Mouse (Mus musculus) mouse trophoblast stem cell (cell line): ENCODE data around the gene Ccdc62.

Source experiments
- in situ Hi-C, 2 experiments: fragments of 300-500 bp; cut with MseI, MboI; formaldehyde crosslinking; loops; 2 replicates in 1 of 2; 3 replicates in 1 of 2; pipeline ENCODE4 v1.15.1; 2025

Ccdc62 gene

GRCm38 (mm10) chr5:123935931-123936330 is 5.5 kb downstream of the Ccdc62 start:
- in situ Hi-C loops: no loop called here

- in situ Hi-C loops: no loop called here
These were observed 8.0 kb downstream of the Ccdc62 start for GRCm38 (mm10) chr5:123938479-123938878.

GRCm38 (mm10) chr5:123946546-123946945 is 16.1 kb downstream of the Ccdc62 start:
- in situ Hi-C loops: loop anchor here (5.0 to 10.0 kb wide), 2 partner anchors 46 to 128 kb away; no protein-coding TSS in a partner anchor

- in situ Hi-C loops: loop anchor here (5.0 to 10.0 kb wide), 2 partner anchors 45 to 128 kb away; no protein-coding TSS in a partner anchor
These were observed 16.7 kb downstream of the Ccdc62 start for GRCm38 (mm10) chr5:123947041-123947761.

- in situ Hi-C loops: no loop called here
These were observed 22.0 kb downstream of the Ccdc62 start for GRCm38 (mm10) chr5:123952365-123953045.

- in situ Hi-C loops: no loop called here
These were observed 26.7 kb downstream of the Ccdc62 start for GRCm38 (mm10) chr5:123957213-123957612.

GRCm38 (mm10) chr5:123959018-123959417 is 28.5 kb downstream of the Ccdc62 start:
- in situ Hi-C loops: no loop called here

GRCm38 (mm10) chr5:123960129-123960528 is 29.6 kb downstream of the Ccdc62 start:
- in situ Hi-C loops: no loop called here

GRCm38 (mm10) chr5:123961046-123961445 is 30.6 kb downstream of the Ccdc62 start:
- in situ Hi-C loops: no loop called here

GRCm38 (mm10) chr5:123964208-123964607 is 33.7 kb downstream of the Ccdc62 start:
- in situ Hi-C loops: no loop called here

- in situ Hi-C loops: no loop called here
These were observed 36.3 kb downstream of the Ccdc62 start for GRCm38 (mm10) chr5:123966759-123967158.

GRCm38 (mm10) chr5:123968468-123968867 is 38.0 kb downstream of the Ccdc62 start:
- in situ Hi-C loops: no loop called here

- in situ Hi-C loops: no loop called here
These were observed 38.7 kb downstream of the Ccdc62 start for GRCm38 (mm10) chr5:123969216-123969615.

GRCm38 (mm10) chr5:123970576-123970975 is 40.1 kb downstream of the Ccdc62 start:
- in situ Hi-C loops: no loop called here

GRCm38 (mm10) chr5:123972453-123972852 is 42.0 kb downstream of the Ccdc62 start:
- in situ Hi-C loops: no loop called here

GRCm38 (mm10) chr5:123973299-123974178 is 43.1 kb downstream of the Ccdc62 start, which contains the start of gene Hip1r:
Gene Hip1r, plus strand, starts transcription at chr5:123973628.
- in situ Hi-C loops: no loop called here

- in situ Hi-C loops: no loop called here
These were observed 43.7 kb downstream of the Ccdc62 start for GRCm38 (mm10) chr5:123974179-123974485.

GRCm38 (mm10) chr5:123974616-123975111 is 44.2 kb downstream of the Ccdc62 start:
- in situ Hi-C loops: no loop called here

- in situ Hi-C loops: no loop called here
These were observed 45.2 kb downstream of the Ccdc62 start for GRCm38 (mm10) chr5:123975668-123976180.

- in situ Hi-C loops: no loop called here
These were observed 46.8 kb downstream of the Ccdc62 start for GRCm38 (mm10) chr5:123977231-123977630.

GRCm38 (mm10) chr5:123978131-123978530 is 47.7 kb downstream of the Ccdc62 start:
- in situ Hi-C loops: no loop called here
